Mouse (Mus musculus) cerebellum, adult (tissue): ENCODE data around the gene Mocs2.
A peak's percentile ranks its signal among the peaks of the same experiment; 100 is the strongest.

Source experiments
- ATAC-seq: cut with Nextera tagmentation; 2 replicates; pipeline ENCODE4 v1.9.2; 2017; ENCODE audit warnings: mild to moderate bottlenecking, moderate library complexity, mixed read lengths; ENCODE audit not compliant: insufficient number of reproducible peaks, low FRiP score, low TSS enrichment

Mocs2 gene

DNA sequence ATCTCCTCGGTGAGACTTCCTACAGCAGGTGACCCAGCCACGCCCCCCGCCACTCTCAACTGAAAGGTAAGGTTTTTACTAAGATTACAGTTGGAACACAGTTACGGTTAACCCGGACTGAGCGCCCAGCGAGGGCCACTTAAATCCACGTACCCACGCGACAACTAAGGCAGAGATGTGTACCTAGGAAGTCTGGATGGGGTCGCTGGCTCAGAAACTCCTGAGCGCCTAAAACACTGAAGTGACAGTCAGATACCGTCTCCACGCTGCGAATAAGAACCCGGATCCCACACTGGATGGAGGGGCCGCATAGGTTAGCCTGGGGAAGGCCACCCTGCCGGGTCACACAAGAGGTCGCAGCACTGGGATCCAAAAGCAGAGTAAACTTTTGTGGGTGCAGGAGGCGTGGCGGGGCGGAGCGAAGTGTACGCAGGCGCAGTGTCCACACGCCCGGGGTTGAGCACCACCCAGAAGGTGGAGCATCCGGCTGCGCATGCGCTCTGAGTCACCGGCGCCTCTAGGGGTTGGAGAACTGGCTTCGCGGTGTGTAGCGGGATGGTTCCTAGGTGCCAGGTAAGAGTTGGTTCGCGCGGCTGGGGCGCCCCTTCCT is at the start of gene Mocs2:
Gene Mocs2 (plus strand): TSS at position 486 of the 610 bp plus-strand sequence.
- peak; percentile 97 for ATAC-seq

DNA sequence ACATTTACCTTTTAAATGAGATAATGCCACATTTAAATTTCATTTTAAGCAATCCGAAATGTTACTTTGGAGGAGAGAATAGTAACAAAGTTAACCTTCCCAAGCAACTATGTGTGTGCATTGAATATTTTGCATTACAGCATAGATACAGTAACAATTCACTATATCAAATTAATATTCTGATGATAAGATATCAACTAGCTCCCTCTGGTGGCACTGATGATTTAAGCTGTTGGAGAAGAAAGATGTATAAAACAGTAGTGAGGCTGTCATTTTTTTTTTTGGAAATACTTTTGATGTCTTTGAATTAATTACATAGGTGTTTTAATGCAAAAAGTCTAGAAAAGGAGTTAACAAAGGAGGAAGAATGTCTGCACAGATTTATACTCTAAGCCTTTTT is 26.5 kb upstream of the Mocs2 start:
- no peak for ATAC-seq

DNA sequence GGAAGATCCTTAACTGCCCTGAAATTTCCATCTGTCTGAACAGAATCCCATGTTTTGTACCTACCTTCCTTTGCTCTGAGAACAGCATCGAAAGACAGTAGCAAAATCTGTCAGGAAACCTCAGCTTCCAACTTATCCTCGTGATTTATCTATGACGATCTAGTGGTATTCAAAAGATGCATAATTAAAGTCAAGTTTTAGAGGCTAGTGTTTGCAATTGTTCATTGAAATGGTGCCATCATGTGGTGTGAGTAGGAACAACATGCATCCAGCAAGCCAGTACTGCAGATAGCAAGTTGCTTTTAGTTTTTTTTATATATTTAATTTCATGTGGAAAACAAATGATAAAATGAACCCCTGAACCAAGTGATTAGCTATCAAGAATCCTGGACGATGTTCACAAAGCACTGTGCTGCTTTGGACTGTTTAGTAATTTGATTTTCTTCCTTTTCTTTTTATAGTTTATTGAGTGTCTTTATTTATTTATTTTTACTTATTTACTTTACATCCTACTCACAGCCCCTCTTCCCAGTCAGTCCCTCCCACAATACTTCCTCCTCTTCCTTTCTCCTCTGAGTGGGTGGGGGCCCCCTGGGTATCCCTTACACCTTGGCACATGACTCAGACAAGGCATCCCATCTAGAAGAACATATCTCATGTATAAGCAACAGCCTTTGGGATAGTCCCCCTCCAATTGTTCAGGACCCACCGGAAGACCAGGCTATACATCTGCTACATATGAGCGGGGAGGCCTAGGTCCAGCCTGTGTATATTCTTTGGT is 24.6 kb upstream of the Mocs2 start:
- 0 out of 2 replicates have a peak, but pooled peaks have one; percentile 29 for ATAC-seq

GRCm38 (mm10) chr13:114801857-114802256 is 16.2 kb upstream of the Mocs2 start:
- ATAC-seq: no peak

GRCm38 (mm10) chr13:114802971-114803370 is 15.1 kb upstream of the Mocs2 start:
- ATAC-seq: no peak

DNA sequence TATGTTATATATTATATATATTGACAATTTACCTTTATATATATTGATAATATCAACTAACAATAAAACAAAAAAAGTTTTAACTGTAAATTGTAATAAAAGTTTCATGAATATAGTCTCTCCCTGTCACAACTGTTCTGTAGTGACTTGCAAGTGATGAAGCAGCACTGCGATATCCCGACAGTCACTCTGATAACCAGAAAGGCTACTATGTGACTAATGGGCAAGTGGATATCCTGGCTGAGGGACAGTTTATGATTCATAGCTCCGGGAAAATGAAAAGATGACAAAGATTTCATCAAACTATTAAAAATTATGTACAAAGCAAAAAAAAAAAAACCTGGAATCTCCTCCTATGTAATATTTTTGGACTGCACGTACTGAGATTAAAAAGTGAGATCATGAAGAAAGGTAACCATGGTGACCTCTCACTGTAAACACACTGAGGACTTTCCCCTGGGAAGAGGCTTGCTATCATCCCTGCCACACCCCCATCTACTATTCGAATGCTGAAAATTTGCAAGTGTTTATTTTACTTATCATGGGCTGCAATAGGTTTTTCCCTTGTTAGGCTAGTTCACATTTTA is 8.3 kb upstream of the Mocs2 start:
- ATAC-seq: no peak

DNA sequence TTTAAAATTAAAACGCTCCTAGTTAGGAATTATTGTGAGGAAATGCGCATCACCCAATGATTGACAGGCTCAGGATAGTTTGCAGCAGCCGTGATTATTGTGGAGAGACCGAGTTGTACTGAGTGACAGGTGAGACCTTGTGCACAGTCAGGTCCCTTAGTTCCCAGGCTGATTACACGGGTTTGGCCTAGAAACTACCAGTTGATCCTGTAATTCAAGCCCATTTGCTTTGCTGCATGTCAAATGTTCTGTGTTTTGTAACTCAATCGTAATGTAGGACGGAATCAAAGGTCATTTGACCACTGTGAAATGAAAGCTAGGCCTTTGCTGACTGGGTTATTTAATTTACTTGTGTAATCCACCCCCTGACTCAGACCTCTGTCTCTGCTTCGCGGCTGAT is 477 bp downstream of the Mocs2 start:
- ATAC-seq: peak; percentile 52; the same call in 1 of the 2 replicates

- ATAC-seq: no peak
Observed at GRCm38 (mm10) chr13:114822871-114823270, 4.8 kb downstream of the Mocs2 start.

GRCm38 (mm10) chr13:114825377-114825855 is 7.4 kb downstream of the Mocs2 start:
- ATAC-seq: no peak

GRCm38 (mm10) chr13:114831367-114831833 is 13.4 kb downstream of the Mocs2 start:
- ATAC-seq: peak; percentile 12; the same call in 1 of the 2 replicates

GRCm38 (mm10) chr13:114832761-114833160 is 14.7 kb downstream of the Mocs2 start:
- no peak for ATAC-seq

GRCm38 (mm10) chr13:114833351-114833750 is 15.3 kb downstream of the Mocs2 start:
- no peak for ATAC-seq

GRCm38 (mm10) chr13:114834580-114834979 is 16.5 kb downstream of the Mocs2 start:
- ATAC-seq: no peak

- ATAC-seq: no peak
Observed at GRCm38 (mm10) chr13:114837061-114837460, 19.0 kb downstream of the Mocs2 start.

- peak; percentile 94 for ATAC-seq
Observed at GRCm38 (mm10) chr13:114838535-114838990, 20.5 kb downstream of the Mocs2 start.

DNA sequence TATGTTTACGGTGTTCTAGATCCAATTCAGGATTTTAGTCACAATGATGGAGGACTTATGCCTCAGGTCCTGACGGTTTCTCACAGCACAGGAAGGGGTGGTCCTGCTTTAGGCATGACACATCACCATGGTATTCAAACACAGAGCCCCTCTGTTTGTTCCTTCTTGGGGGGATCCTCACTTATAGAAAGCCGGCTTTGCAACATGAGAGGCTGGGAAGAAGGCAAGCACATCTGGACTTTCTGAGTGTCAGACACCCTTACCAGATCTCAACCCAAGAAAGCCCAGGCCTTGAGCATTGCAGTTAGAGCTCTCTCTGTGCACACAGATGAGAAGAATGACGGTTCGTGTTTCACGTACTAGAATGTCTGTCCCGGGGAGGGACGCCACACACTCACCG is 21.1 kb downstream of the Mocs2 start:
- 0 out of 2 replicates have a peak, but pooled peaks have one; percentile 4 for ATAC-seq

DNA sequence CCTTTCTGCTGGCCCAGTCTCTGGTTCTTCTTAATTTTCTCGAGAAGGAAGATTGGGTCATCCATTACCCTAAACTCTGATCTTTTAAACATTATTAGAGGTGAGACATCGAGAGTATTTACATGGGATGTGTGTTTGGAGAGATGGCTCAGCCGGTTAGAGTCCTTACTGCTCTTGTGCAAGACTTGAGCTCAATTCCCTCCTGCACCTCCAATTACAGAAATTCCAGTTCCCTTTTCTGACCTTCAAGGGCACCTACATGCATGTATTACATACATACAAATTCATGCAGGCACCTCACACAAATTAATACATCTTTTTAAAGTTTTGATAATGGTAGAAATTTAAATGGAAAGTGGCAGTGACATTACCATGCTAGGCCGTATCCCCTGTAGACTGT is 22.5 kb downstream of the Mocs2 start:
- ATAC-seq: no peak

DNA sequence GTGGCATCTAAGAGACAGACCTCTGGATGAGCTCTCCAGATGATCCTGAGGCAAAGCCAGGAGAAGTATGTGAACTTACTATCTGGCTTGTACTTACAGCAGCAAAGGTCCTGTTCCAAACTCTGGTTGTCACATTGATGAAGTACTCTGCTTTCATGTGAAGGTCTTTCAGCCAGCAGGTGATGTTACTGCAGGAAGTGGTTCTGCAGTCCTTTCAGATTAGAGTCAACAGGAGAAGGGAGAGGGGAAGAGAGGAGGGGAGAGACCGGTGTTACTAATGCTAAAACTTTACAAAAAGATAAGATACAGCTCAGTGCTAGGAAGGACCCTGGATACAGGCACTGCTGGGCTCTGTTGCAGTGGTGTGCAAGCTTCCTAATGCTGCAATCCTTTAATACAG is 25.3 kb downstream of the Mocs2 start:
- no peak for ATAC-seq

DNA sequence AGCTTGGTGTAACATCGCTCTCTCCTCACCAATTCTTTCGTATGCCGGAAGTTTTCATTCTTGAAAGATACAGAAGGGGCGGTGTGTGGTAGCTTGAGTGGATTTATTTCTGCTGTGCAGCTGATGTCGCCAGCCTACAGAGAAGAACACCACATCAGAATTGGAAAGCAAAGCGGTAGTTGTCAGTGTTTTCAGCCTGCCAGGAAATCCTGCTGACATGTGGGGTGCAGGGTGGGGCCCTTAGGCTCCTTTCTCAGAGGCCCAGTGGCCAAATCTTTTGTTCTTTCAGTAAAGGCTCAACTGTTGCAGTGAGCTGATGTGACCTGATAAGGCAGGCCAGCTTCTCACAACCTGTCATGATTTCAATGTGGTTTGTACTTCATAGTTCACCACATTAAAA is 27.8 kb downstream of the Mocs2 start:
- no peak for ATAC-seq

- no peak for ATAC-seq
Observed at GRCm38 (mm10) chr13:114848945-114849344, 30.9 kb downstream of the Mocs2 start.
